Mouse (Mus musculus) cortical plate, adult 2 months (tissue): ENCODE measurements around the gene Dhcr7. TPM values are rescaled to one million over a fixed set of nuclear protein-coding genes. Genes with fewer than 3 reads are reported as not detected.

Source experiments
- H3K27ac ChIP-seq: fragments of 200-500 bp; 2 replicates; pipeline ENCODE4 v1.5.1; 2012; ENCODE audit warnings: low read length, control low read depth, inconsistent platforms; ENCODE audit not compliant: insufficient read depth
- H3K4me1 ChIP-seq: fragments of 200-500 bp; 2 replicates; pipeline ENCODE4 v1.6.1; 2011; ENCODE audit warnings: low read length; ENCODE audit not compliant: control insufficient read depth, insufficient read depth
- H3K4me3 ChIP-seq: fragments of 200-500 bp; 2 replicates; pipeline ENCODE4 v1.5.1; 2011; ENCODE audit warnings: mild to moderate bottlenecking, low read length, control low read depth; ENCODE audit not compliant: insufficient read depth
- CTCF ChIP-seq: fragments of 200-500 bp; IDR thresholded peaks from 2 replicates; pipeline ENCODE4 v1.5.1; 2011; ENCODE audit warnings: mild to moderate bottlenecking, control low read depth, low read length; ENCODE audit not compliant: insufficient read depth; ENCODE audit errors: extremely low read depth
- POLR2A ChIP-seq: fragments of 200-500 bp; IDR thresholded peaks from 2 replicates; pipeline ENCODE4 v1.6.1; 2011; ENCODE audit warnings: mild to moderate bottlenecking, low read length, control low read depth; ENCODE audit not compliant: insufficient read depth; ENCODE audit errors: extremely low read depth
- polyA plus RNA-seq: library from polyadenylated mRNA; depleted of rRNA; stranded (reverse); fragments of >200 nt; gene quantifications from 2 replicates; pipeline ENCODE4 v1.2.3, GENCODE M21; 2012

Gene Dhcr7
- polyA plus RNA-seq, 1 experiment, result 64.5 TPM

DNA sequence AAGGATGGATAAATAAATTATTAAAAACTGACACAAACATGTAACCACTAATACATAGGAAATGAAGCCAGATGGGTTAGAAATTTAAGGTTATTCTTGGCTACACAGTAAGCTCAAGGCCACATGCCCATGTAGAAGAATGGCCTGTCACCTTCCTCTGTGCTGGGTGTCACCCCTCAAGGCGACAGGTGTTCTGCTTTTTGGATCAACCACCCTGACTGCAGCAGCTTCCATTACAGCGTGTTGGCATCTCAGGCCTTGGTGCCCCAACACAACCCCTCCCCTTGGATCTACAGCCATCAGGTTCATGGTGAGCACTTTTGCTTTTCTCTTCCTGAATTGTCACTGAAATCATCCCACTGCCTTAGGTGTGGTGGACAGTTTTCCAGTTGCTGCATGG lies 9.7 kb downstream of the Dhcr7 start:
- TF ChIP-seq POLR2A, result no peak
- no peak for TF ChIP-seq CTCF
- Histone ChIP-seq H3K27ac (no peak overlapping the region), H3K4me1 (peaks cover 12% of the 10 kb centered on the region), H3K4me3 (no peak overlapping the region)

DNA sequence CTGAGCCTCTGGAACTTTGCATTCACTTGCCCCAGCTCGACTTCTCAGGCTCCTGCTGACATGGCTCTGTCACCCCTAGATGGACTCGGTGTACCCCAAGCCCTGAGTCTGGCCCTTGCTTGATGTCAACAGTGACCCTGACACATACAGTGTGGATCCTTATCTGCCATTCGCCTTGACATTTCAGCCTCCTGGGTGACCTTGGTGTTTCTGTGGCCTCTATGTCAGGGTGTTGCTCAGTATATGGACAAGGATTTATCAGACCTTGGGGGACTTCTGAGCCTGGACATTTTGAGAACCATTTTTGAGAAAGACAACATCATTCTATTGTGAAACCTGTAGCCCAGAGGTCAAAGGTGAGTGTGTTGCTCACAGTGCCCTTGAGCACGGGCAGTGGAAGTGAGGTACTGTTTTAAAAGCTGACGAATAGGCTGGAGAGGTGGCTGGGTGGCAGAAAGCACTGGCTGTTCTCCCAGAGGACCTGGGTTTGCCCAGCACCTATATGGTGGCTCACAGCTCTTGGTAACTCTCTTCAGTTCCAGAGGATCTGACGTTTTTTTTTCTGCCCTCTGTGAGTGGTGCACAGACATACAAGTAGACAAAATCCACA lies 10.7 kb downstream of the Dhcr7 start:
- TF ChIP-seq POLR2A, result no peak
- no peak for TF ChIP-seq CTCF
- no peak overlapping the region for H3K4me3 ChIP-seq
- peaks cover 12% of the 10 kb centered on the region for H3K4me1 ChIP-seq
- H3K27ac ChIP-seq, result no peak overlapping the region

DNA sequence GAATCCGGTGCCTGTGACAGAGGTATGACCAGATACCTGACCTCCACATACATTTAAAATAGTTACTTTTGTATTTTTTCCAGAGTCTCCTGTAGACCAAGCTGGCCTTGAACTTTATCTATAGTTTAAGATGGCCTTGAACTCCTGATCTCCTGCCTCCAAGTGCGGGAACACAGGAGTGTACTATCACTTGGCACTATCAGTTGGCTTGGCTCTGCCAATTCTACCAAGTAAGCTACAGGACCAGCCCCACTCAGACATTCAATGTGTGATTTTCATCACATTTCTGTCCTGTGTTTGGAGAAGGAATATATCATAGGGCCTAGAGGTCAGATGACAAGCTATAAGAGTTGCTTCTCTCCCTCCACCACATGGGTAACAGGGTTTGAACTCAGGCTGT lies 11.4 kb downstream of the Dhcr7 start:
- H3K4me3 ChIP-seq, result no peak overlapping the region
- peaks cover 12% of the 10 kb centered on the region for H3K4me1 ChIP-seq
- TF ChIP-seq CTCF (no peak), POLR2A (no peak)
- no peak overlapping the region for H3K27ac ChIP-seq

DNA sequence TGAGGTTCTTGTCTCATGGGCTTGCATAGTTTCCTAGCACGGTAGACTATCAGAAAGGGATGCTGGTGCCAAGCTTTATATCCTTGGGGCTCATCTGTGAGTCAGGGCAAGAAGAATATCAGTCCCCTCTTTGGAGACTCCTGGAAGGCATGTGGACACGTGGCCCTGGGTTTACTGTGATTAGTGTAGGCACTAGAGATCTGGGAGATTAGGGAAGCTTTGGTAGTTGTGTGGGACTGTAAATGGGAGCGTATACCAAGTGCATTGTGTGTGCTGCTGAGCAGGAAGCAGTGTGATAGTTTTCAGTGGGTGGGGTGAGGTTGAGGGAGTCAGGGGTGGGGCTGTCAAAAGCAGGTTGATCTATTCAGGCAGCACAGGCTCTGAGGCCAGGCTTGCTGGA lies 12.0 kb downstream of the Dhcr7 start:
- no peak overlapping the region for H3K27ac ChIP-seq
- peaks cover 12% of the 10 kb centered on the region for H3K4me1 ChIP-seq

DNA sequence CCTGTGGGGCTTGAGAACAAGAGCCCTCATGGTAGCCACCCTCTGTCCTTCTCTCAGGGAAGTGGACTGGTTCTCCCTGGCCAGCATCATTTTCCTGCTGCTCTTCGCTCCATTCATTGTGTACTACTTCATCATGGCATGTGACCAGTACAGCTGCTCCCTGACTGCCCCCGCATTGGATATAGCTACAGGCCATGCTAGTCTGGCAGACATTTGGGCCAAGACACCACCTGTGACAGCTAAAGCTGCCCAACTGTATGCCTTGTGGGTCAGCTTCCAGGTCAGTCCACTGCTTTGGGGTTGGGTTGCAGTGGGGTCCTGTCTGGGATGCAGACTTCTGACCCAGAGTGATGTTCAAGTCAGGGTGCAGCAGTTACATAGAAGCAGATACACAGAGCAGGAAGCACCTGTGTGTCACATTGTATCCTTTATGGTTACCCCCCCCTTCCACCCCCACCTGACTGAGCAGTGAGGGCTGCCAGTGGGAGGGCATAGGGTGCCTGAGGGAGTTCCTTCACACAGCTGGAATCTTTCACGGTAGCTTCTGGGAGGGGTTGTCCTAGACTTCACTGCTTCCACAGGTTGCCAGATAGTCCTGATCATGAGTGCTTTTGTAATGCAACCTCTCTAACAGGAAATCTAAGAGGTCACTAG lies 14.9 kb downstream of the Dhcr7 start:
- no peak for TF ChIP-seq CTCF
- no peak for TF ChIP-seq POLR2A
- H3K4me1 ChIP-seq, result peaks cover 9% of the 10 kb centered on the region; the same call in 1 of the 2 replicates
- H3K27ac ChIP-seq, result no peak overlapping the region
- no peak overlapping the region for H3K4me3 ChIP-seq

More for the DNA sequence above, 12.0 kb downstream of the Dhcr7 start:
- H3K4me3 ChIP-seq, result no peak overlapping the region
- TF ChIP-seq CTCF (no peak), POLR2A (no peak)

DNA sequence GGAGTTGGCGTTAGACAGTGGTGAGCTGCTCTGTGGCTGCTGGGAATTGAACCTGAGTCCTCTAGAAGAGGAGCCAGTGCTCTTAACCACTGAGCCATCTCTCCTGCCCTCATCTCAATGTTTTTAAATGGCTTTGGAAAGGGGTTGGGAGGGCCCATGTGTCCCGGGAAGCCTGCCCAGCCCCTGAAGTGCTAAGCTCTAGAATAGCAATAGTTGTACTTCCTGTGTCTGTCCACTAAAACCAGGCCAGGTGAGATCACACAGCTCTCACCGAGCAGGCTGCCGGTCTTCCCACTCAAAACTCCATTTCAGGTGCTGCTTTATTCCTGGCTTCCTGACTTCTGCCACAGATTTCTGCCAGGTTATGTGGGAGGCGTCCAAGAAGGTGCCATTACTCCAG lies 17.2 kb downstream of the Dhcr7 start:
- TF ChIP-seq CTCF, result no peak
- TF ChIP-seq POLR2A, result no peak
- H3K27ac ChIP-seq, result no peak overlapping the region
- peaks cover 2% of the 10 kb centered on the region; the same call in 1 of the 2 replicates for H3K4me1 ChIP-seq
- H3K4me3 ChIP-seq, result no peak overlapping the region

DNA sequence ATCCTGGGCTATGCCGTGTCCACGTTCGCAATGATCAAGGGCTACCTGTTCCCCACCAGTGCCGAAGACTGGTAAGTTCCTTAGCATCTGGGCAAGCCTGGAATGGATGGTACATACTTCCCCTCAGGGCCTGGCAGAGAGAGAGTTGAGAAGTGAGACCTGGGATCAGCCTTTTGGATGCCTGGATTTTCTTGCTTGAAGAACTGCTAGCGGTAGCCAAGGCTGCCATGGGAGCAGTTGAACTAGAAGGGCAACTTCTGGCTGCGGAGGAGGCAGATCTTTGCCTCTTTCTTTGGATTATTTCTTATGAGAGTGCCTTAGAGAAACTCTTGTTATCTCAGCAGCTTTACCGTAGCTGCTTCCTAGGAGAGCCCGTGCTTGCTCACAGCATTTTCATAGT lies 18.4 kb downstream of the Dhcr7 start:
- H3K4me1 ChIP-seq, result no peaks in the 10 kb centered on the region
- no peak overlapping the region for H3K27ac ChIP-seq
- TF ChIP-seq CTCF (no peak), POLR2A (no peak)
- H3K4me3 ChIP-seq, result no peak overlapping the region

DNA sequence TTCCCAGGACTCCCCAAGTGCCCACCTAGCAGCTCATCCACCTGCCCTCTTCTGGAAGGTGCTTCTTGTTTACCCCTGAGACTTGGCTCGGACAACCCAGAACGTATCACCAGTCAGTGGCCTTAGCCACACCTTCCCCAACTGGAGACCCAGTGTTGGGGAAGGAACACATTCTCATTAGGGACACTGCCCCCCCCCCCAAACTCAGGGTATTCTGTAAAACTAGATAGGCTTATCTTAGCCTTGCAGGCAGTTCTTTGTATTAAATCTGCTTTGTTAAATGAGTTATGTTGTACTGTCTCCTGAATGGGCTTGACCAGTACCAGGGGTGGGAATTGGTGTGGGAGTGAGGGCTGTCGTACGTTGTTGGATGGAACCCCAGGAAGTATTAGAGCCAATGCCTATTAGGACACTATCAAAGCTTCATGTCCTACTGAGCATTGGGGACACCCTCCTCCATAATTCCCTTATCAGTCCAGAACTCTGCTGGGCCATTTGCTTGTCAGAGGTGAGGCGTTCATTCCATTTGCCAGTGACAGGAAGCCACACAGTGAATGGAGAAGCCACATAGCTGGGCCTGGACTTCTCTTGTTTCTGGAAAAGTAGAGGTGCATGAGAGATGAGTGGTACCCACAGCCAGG lies 25.3 kb downstream of the Dhcr7 start:
- no peak overlapping the region for H3K4me3 ChIP-seq
- TF ChIP-seq POLR2A, result no peak
- TF ChIP-seq CTCF, result no peak
- H3K27ac ChIP-seq, result no peak overlapping the region
- H3K4me1 ChIP-seq, result no peaks in the 10 kb centered on the region

DNA sequence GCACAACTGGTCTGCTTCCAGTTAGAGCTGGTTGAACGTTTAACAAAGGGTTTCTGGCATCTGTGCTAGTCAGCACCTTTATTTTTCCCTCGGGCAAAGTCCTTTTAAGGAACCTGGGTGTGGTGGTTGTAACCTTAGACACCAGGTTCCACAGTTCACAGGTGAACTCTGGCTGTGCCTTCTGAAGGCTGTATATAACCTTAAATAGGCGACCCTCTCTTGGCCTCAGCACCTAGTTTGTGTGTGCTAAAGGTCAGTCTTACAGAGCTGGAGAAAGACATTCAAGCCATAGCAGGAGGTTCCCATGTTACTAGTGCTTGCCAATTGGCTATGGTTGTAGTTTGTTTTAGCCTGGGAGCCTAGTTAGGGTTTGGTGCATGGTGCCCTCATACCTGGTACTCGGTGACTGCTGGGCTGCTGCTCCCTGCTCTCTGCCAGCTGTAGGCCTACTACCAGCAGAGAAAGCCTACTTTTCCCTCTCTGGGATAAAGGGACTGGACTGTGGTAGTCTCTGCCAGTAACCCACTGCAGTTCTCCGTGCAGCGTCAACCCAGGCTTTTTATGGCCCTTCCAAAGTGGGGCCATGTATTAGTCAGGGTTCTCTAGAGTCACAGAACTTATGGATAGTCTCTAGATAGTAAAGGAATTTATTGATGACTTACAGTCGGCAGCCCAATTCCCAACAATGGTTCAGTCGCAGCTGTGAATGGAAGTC lies 26.0 kb downstream of the Dhcr7 start:
- TF ChIP-seq POLR2A, result no peak
- no peak for TF ChIP-seq CTCF
- Histone ChIP-seq H3K4me3 (no peak overlapping the region), H3K27ac (no peak overlapping the region), H3K4me1 (no peaks in the 10 kb centered on the region)
